Mouse (Mus musculus) heart, adult 18-20 months (tissue): ENCODE results near the gene Als2. TPM values are rescaled to one million over a fixed set of nuclear protein-coding genes. Genes with fewer than 3 reads are reported as not detected.

ENCODE experiments used
- DNase-seq, 2 experiments: peaks; one replicate each; pipeline ENCODE4 v3.0.0; 2021 to 2022; ENCODE audit warnings: mixed read lengths in 1 of 2
- long read RNA-seq, 2 experiments: library from polyadenylated mRNA; stranded (forward); transcript quantifications; one replicate each; pipeline ENCODE4 v2.0.0; 2021
- total RNA-seq, 2 experiments: library from RNA; stranded (reverse); gene quantifications; 2 replicates each; pipeline ENCODE4 v1.2.3; 2021

The Als2 gene
- total RNA-seq = 1 to 10 TPM; 9.4 to 9.9 TPM
- long read RNA-seq, experiment 1, full-length matches to known transcripts = 3 of 17 reads
- long read RNA-seq, experiment 1, partial matches to known transcripts = 4 of 17 reads
- long read RNA-seq, experiment 1, other reads (novel, unspliced or antisense) = 10 of 17 reads
- long read RNA-seq, experiment 2, full-length matches to known transcripts = 1 of 11 reads
- long read RNA-seq, experiment 2, partial matches to known transcripts = 0 of 11 reads
- long read RNA-seq, experiment 2, other reads (novel, unspliced or antisense) = 10 of 11 reads

GRCm38 (mm10) chr1:59236856-59237441, at the start of gene Als2:
Gene Als2 (minus strand): TSS chr1:59237231.
- DNase-seq = peak; percentile 97 to 99

GRCm38 (mm10) chr1:59286316-59286850, 49.4 kb upstream of the Als2 start:
- DNase-seq = no peak

GRCm38 (mm10) chr1:59285880-59286279, 48.8 kb upstream of the Als2 start:
- no peak for DNase-seq

- no peak for DNase-seq
Measured at GRCm38 (mm10) chr1:59272189-59272588, 35.2 kb upstream of the Als2 start.

GRCm38 (mm10) chr1:59269951-59270689, 33.1 kb upstream of the Als2 start:
- peak; percentile 37 to 47 for DNase-seq

- DNase-seq = no peak
Measured at GRCm38 (mm10) chr1:59269466-59269865, 32.4 kb upstream of the Als2 start.

- no peak for DNase-seq
Measured at GRCm38 (mm10) chr1:59268931-59269330, 31.9 kb upstream of the Als2 start.

GRCm38 (mm10) chr1:59257736-59258135, 20.7 kb upstream of the Als2 start:
- DNase-seq = no peak

GRCm38 (mm10) chr1:59256751-59257231, 19.8 kb upstream of the Als2 start, which contains the start of gene Cdk15:
Gene Cdk15 (plus strand): TSS chr1:59256906.
- no peak for DNase-seq

- no peak for DNase-seq
Measured at GRCm38 (mm10) chr1:59253301-59253909, 16.4 kb upstream of the Als2 start.

- DNase-seq = no peak
Measured at GRCm38 (mm10) chr1:59252762-59253161, 15.7 kb upstream of the Als2 start.

GRCm38 (mm10) chr1:59247602-59248001, 10.6 kb upstream of the Als2 start:
- DNase-seq = peak; percentile 26 to 61

GRCm38 (mm10) chr1:59243770-59244169, 6.7 kb upstream of the Als2 start:
- DNase-seq = no peak

- peak; percentile 73 to 79 for DNase-seq
Measured at GRCm38 (mm10) chr1:59237614-59238211, 682 bp upstream of the Als2 start.

GRCm38 (mm10) chr1:59229187-59229586, 7.8 kb downstream of the Als2 start:
- no peak for DNase-seq

- DNase-seq = no peak
Measured at GRCm38 (mm10) chr1:59228552-59228951, 8.5 kb downstream of the Als2 start.

GRCm38 (mm10) chr1:59222101-59222825, 14.8 kb downstream of the Als2 start:
- no peak for DNase-seq

- DNase-seq = no peak
Measured at GRCm38 (mm10) chr1:59221591-59221990, 15.4 kb downstream of the Als2 start.

GRCm38 (mm10) chr1:59220371-59220770, 16.7 kb downstream of the Als2 start:
- DNase-seq = no peak

GRCm38 (mm10) chr1:59215446-59215845, 21.6 kb downstream of the Als2 start:
- no peak for DNase-seq

- DNase-seq = no peak
Measured at GRCm38 (mm10) chr1:59212951-59213350, 24.1 kb downstream of the Als2 start.
